Mouse (Mus musculus) C3H10T1/2 (cell line): ENCODE results near the gene Gm3269. TPM values are rescaled to one million over a fixed set of nuclear protein-coding genes. Genes with fewer than 3 reads are reported as not detected.

Experiments used
- polyA plus RNA-seq, 2 experiments: library from polyadenylated mRNA; unstranded; fragments of >200 nt; fragmentation: generic; extraction: Trizol; gene quantifications; one replicate each; pipeline ENCODE4 v1.2.1; 2012; ENCODE audit warnings: missing spikeins in 2 of 2

Gene Gm3269
- not detected for polyA plus RNA-seq

GRCm38 (mm10) chr14:4837806-4838205, at the start of gene Gm3269:
Gm3269 (plus strand) TSS chr14:4838106.

GRCm38 (mm10) chr14:4855299-4855980, 17.5 kb downstream of the Gm3269 start, which contains the start of gene Gm3264:
Gm3264 (plus strand) TSS chr14:4855576.

GRCm38 (mm10) chr14:4892116-4892515, 54.2 kb downstream of the Gm3269 start, which contains the start of gene Gm3278:
Gm3278 (plus strand) TSS chr14:4892416.

Other genes starting within 250 kb of the Gm3269 start
- gene Gm8159, start 205.8 kb upstream of the Gm3269 start, polyA plus RNA-seq: not detected
- gene Gm3239, start 173.9 kb upstream of the Gm3269 start, polyA plus RNA-seq: not detected
- not detected for gene Gm7876, start 128.9 kb upstream of the Gm3269 start, polyA plus RNA-seq
- not detected for gene Gm3252, start 111.3 kb upstream of the Gm3269 start, polyA plus RNA-seq
- not detected for gene Gm9602, start 61.8 kb upstream of the Gm3269 start, polyA plus RNA-seq
- not detected for gene Gm3264, start 17.5 kb downstream of the Gm3269 start, polyA plus RNA-seq
- not detected for gene Gm3278, start 54.3 kb downstream of the Gm3269 start, polyA plus RNA-seq
- not detected for gene Gm8297, start 145.8 kb downstream of the Gm3269 start, polyA plus RNA-seq
- gene Gm3298, start 177.8 kb downstream of the Gm3269 start, polyA plus RNA-seq: not detected
- not detected for gene 4930555G01Rik, start 212.5 kb downstream of the Gm3269 start, polyA plus RNA-seq
- gene Gm8281, start 232.9 kb downstream of the Gm3269 start, polyA plus RNA-seq: not detected